8 mouse cellular contexts compared by ENCODE assay signal in the genomic region with DNA sequence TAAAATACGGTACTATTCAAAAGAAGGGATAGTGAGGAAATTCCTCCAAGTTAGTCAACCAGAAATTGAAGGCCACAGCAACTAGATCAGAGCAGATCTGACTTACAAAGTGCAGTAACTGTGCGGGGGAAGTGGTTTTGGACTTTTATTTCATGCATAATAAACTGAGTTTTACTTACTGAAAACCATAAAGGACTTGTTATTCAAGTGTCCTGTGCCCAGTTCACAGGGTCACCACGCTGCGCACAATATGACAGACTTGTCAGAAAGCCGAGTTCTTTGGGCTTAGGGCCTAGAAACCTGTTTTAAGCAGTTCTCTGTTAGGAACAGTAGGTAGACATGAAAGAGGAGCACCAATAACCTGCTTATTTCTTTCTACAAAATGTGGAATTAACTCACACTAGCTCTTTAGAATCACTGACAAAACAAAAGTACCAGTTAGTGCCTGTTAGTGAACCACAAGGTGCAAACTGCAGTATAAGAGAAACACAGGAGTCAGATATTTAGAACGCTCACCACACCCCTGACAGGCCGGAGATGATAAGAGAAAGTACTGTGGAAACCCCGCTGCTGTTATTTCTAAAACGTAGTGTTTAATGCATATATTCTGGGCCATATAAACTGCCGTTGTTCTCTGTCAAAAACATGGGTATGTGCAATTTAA. TPM values are rescaled to one million over a fixed set of nuclear protein-coding genes. Genes with fewer than 3 reads are reported as not detected.
DNase-seq lines count a peak whose midpoint lies in the region; ATAC-seq and TF ChIP-seq lines count a peak whose summit lies in the region.

TSS of gene Slc25a21 (minus strand) at position 110 of the 664 bp plus-strand sequence.

- peak within 1 kb of the TSS; percentile 34 for H3K27ac ChIP-seq in heart, embryonic 12.5 days (ENCODE audit: poor library complexity, severe bottlenecking)
- H3K27ac ChIP-seq in bone marrow, adult 2 months (ENCODE audit: control insufficient read depth, insufficient read depth, low read depth, low read length, poor library complexity): peak within 1 kb of the TSS; percentile 96
- peak within 1 kb of the TSS; percentile 84 for H3K27ac ChIP-seq in hindbrain, embryonic 10.5 days

- H3K4me1 ChIP-seq in heart, embryonic 12.5 days (replicated peaks): no peaks in the 10 kb centered on the region
- no peaks in the 10 kb centered on the region; the same call in 1 of the 2 replicates for H3K4me1 ChIP-seq in bone marrow, adult 2 months (ENCODE audit: control insufficient read depth, insufficient read depth, low read length)
- H3K4me1 ChIP-seq in hindbrain, embryonic 10.5 days (replicated peaks): peaks cover 17% of the 10 kb centered on the region

- 0 out of 2 replicates have a peak, but pooled peaks cover 7% of the 10 kb centered on the region for H3K27me3 ChIP-seq in heart, embryonic 12.5 days (replicated peaks)
- peaks cover 23% of the 10 kb centered on the region for H3K27me3 ChIP-seq in hindbrain, embryonic 10.5 days (ENCODE audit: insufficient read depth, poor library complexity, severe bottlenecking)

- no peaks in the 10 kb centered on the region for H3K36me3 ChIP-seq in heart, embryonic 12.5 days
- no peaks in the 10 kb centered on the region for H3K36me3 ChIP-seq in hindbrain, embryonic 10.5 days

- H3K4me2 ChIP-seq in heart, embryonic 12.5 days: peak within 1 kb of the TSS; percentile 97

- peak within 1 kb of the TSS; percentile 72 for H3K9ac ChIP-seq in heart, embryonic 12.5 days

- DNase-seq in heart, adult 8-10 months (ENCODE audit: low spot score): no peak
- DNase-seq in hindbrain, embryonic 10.5 days (ENCODE audit: low spot score): no peak
- DNase-seq in adipocyte (ENCODE audit: low spot score): no peak
- no peak for DNase-seq in natural killer cell, adult 2 months (ENCODE audit: low spot score in 2 of 2)
- no peak for DNase-seq in urinary bladder, postnatal 36 days (ENCODE audit: low spot score in 2 of 2)

- no peak for TF ChIP-seq POLR2A in bone marrow, adult 2 months (IDR thresholded peaks at IDR 0.05; ENCODE audit: borderline replicate concordance, control insufficient read depth, low read depth, low read length)

- H3K4me3 ChIP-seq in heart, embryonic 12.5 days: peak within 1 kb of the TSS; percentile 68
- H3K4me3 ChIP-seq in bone marrow, adult 2 months (replicated peaks; ENCODE audit: control insufficient read depth, low read depth, low read length): peak within 1 kb of the TSS; percentile 75
- H3K4me3 ChIP-seq in hindbrain, embryonic 10.5 days: peak within 1 kb of the TSS; percentile 61

- WGBS in heart, embryonic 12.5 days: 60% methylated on average over 10 of the region's 10 CpGs
- 59% methylated on average over 10 of the region's 10 CpGs for WGBS in bone marrow, adult 2 months
- 44% methylated on average over 10 of the region's 10 CpGs for WGBS in hindbrain, embryonic 10.5 days

- peak; percentile 79 for ATAC-seq in heart, embryonic 12.5 days (ENCODE audit: insufficient number of reproducible peaks, low FRiP score)
- ATAC-seq in megakaryocyte-erythroid progenitor cell, adult 5-6 weeks (replicated peaks; ENCODE audit: low FRiP score, low TSS enrichment, poor library complexity, severe bottlenecking): peak; percentile 85

- H3K9me3 ChIP-seq in heart, embryonic 12.5 days (replicated peaks): no peaks in the 10 kb centered on the region
- no peaks in the 10 kb centered on the region for H3K9me3 ChIP-seq in hindbrain, embryonic 10.5 days

- no peak for TF ChIP-seq CTCF in bone marrow, adult 2 months (IDR thresholded peaks at IDR 0.05; ENCODE audit: control insufficient read depth, insufficient read depth, low read length)

RNA-seq across cellular contexts. Expression of gene Slc25a21, which starts in this region (rescaled TPM):
- 0.58 and 1.2 TPM in 2 replicates for polyA plus RNA-seq in heart, embryonic 12.5 days (2016; fragmentation: Nextera tagmentation; extraction: Ambion mirVana)
- under 1 TPM; 0.20 to 0.72 (median 0.58) TPM for total RNA-seq in heart, adult 8-10 months (2022)
- 9.5 and 18.3 TPM in 2 replicates for polyA plus RNA-seq in bone marrow, adult 2 months (2011; ENCODE audit: insufficient read depth, insufficient read length, low replicate concordance, missing spikeins)
- polyA plus RNA-seq in hindbrain, embryonic 10.5 days (2016; fragmentation: Nextera tagmentation; extraction: Ambion mirVana): 1.3 and 3.3 TPM in 2 replicates
- 82.8 and 87.5 TPM in 2 replicates for total RNA-seq in megakaryocyte-erythroid progenitor cell, adult 5-6 weeks (2014; fragmentation: Nextera tagmentation)
- total RNA-seq in megakaryocyte-erythroid progenitor cell, adult 5-6 weeks (2017): 89.5 and 97.5 TPM in 2 replicates

Comparison
In these comparisons a context has a peak if more than half of its experiments do, and no peak if none do; other contexts are left out.
1. RNA of gene Slc25a21 (total RNA-seq): 82.8 to 97.5 TPM in megakaryocyte-erythroid progenitor cell, adult 5-6 weeks; 0.20 to 0.72 TPM in heart, adult 8-10 months; every median in the first group is over 10 times any median in the second.
2. H3K27ac ChIP-seq: peak in every context shown above with its lines; median percentile 96 in bone marrow, adult 2 months; 84 in hindbrain, embryonic 10.5 days; 34 in heart, embryonic 12.5 days.
3. Peak in every context shown above with its lines, with median percentiles within 50 percentile points of each other: H3K4me3 ChIP-seq.